Mouse (Mus musculus) common myeloid progenitor, adult 5-6 weeks (primary cell): ENCODE measurements around the gene Hps6. TPM values are rescaled to one million over a fixed set of nuclear protein-coding genes. Genes with fewer than 3 reads are reported as not detected.
"Not testable (repeated sequence)": the region's sequence is repeated elsewhere in the genome, so short reads cannot be mapped to it uniquely, and the experiment has no call there.

Source experiments
- ATAC-seq: replicated peaks from 2 replicates; pipeline ENCODE4 v1.8.0; 2016; ENCODE audit warnings: low read depth, mild to moderate bottlenecking, moderate TSS enrichment, inconsistent platforms; ENCODE audit not compliant: poor library complexity, severe bottlenecking
- total RNA-seq: library from RNA; stranded (forward); fragments of 200-1000, 187-1606 nt; gene quantifications from 2 replicates; pipeline ENCODE4 v1.2.3, GENCODE M21; 2017

Hps6 gene
- 4.1 and 4.9 TPM in 2 replicates for total RNA-seq

GRCm38 (mm10) chr19:46003371-46004226, at the start of gene Hps6:
Gene Hps6, plus strand, starts transcription at chr19:46003508.
- peak; percentile 85 for ATAC-seq

GRCm38 (mm10) chr19:45956736-45957135, 46.6 kb upstream of the Hps6 start:
- ATAC-seq: no peak

- no peak for ATAC-seq
Observed at GRCm38 (mm10) chr19:45960770-45961169, 42.5 kb upstream of the Hps6 start.

GRCm38 (mm10) chr19:45984379-45984778, 18.9 kb upstream of the Hps6 start:
- no peak for ATAC-seq

- no peak for ATAC-seq
Observed at GRCm38 (mm10) chr19:45988238-45988637, 15.1 kb upstream of the Hps6 start.

GRCm38 (mm10) chr19:45991171-45991570, 12.1 kb upstream of the Hps6 start:
- ATAC-seq: no peak

- not testable (repeated sequence) for ATAC-seq
Observed at GRCm38 (mm10) chr19:45993441-45993840, 9.9 kb upstream of the Hps6 start.

GRCm38 (mm10) chr19:45993981-45994737, 9.1 kb upstream of the Hps6 start:
- ATAC-seq: no peak

GRCm38 (mm10) chr19:45997365-45997764, 5.9 kb upstream of the Hps6 start:
- no peak for ATAC-seq

GRCm38 (mm10) chr19:45997785-45998693, 5.3 kb upstream of the Hps6 start, which contains the start of gene Armh3:
Gene Armh3, minus strand, starts transcription at chr19:45998488.
- ATAC-seq: peak; percentile 90

GRCm38 (mm10) chr19:45998694-45999217, 4.6 kb upstream of the Hps6 start:
- ATAC-seq: no peak

- ATAC-seq: no peak
Observed at GRCm38 (mm10) chr19:45999378-45999777, 3.9 kb upstream of the Hps6 start.

GRCm38 (mm10) chr19:46002279-46002678, 1.0 kb upstream of the Hps6 start:
- ATAC-seq: no peak

GRCm38 (mm10) chr19:46004814-46005466, 1.6 kb downstream of the Hps6 start:
- no peak for ATAC-seq

- no peak for ATAC-seq
Observed at GRCm38 (mm10) chr19:46005680-46006079, 2.4 kb downstream of the Hps6 start.

- peak; percentile 100 for ATAC-seq
Observed at GRCm38 (mm10) chr19:46014572-46015178, 11.4 kb downstream of the Hps6 start.

- ATAC-seq: no peak
Observed at GRCm38 (mm10) chr19:46016023-46016422, 12.7 kb downstream of the Hps6 start.

- ATAC-seq: no peak
Observed at GRCm38 (mm10) chr19:46024959-46025358, 21.7 kb downstream of the Hps6 start.

- no peak for ATAC-seq
Observed at GRCm38 (mm10) chr19:46026567-46026966, 23.3 kb downstream of the Hps6 start.
